Mouse (Mus musculus): ENCODE results near the gene Ttc26.

Ttc26 gene

GRCm38 (mm10) chr6:38381129-38381771 lies at the start of gene Ttc26:
Gene Ttc26 (plus strand): TSS chr6:38381469.
- peak; percentile 86 for DNase-seq

- no peak for DNase-seq
Observed at GRCm38 (mm10) chr6:38335264-38335663, 46.0 kb upstream of the Ttc26 start.

- no peak for DNase-seq
Observed at GRCm38 (mm10) chr6:38337166-38337705, 44.0 kb upstream of the Ttc26 start.

- DNase-seq: no peak
Observed at GRCm38 (mm10) chr6:38337951-38338350, 43.3 kb upstream of the Ttc26 start.

GRCm38 (mm10) chr6:38339078-38339477 lies 42.2 kb upstream of the Ttc26 start:
- DNase-seq: no peak

- DNase-seq: no peak
Observed at GRCm38 (mm10) chr6:38341751-38342665, 39.3 kb upstream of the Ttc26 start.

GRCm38 (mm10) chr6:38342666-38342992 lies 38.6 kb upstream of the Ttc26 start:
- DNase-seq: no peak

- no peak for DNase-seq
Observed at GRCm38 (mm10) chr6:38343581-38343980, 37.7 kb upstream of the Ttc26 start.

- DNase-seq: no peak
Observed at GRCm38 (mm10) chr6:38344006-38344670, 37.1 kb upstream of the Ttc26 start.

GRCm38 (mm10) chr6:38345796-38346195 lies 35.5 kb upstream of the Ttc26 start:
- DNase-seq: peak; percentile 68

GRCm38 (mm10) chr6:38347875-38348274 lies 33.4 kb upstream of the Ttc26 start:
- DNase-seq: no peak

- DNase-seq: no peak
Observed at GRCm38 (mm10) chr6:38348811-38349453, 32.3 kb upstream of the Ttc26 start.

GRCm38 (mm10) chr6:38349806-38350205 lies 31.5 kb upstream of the Ttc26 start:
- DNase-seq: no peak

- no peak for DNase-seq
Observed at GRCm38 (mm10) chr6:38351930-38352329, 29.3 kb upstream of the Ttc26 start.

- DNase-seq: no peak
Observed at GRCm38 (mm10) chr6:38352451-38352850, 28.8 kb upstream of the Ttc26 start.

GRCm38 (mm10) chr6:38353181-38353580 lies 28.1 kb upstream of the Ttc26 start:
- no peak for DNase-seq

- peak; percentile 82 for DNase-seq
Observed at GRCm38 (mm10) chr6:38353811-38354722, 27.2 kb upstream of the Ttc26 start, which contains the start of gene Zc3hav1. Gene Zc3hav1 (minus strand): TSS chr6:38354603.

- DNase-seq: no peak
Observed at GRCm38 (mm10) chr6:38354723-38355353, 26.4 kb upstream of the Ttc26 start.

- DNase-seq: no peak
Observed at GRCm38 (mm10) chr6:38355354-38355823, 25.9 kb upstream of the Ttc26 start.

- no peak for DNase-seq
Observed at GRCm38 (mm10) chr6:38355862-38356261, 25.4 kb upstream of the Ttc26 start.
